Mouse (Mus musculus): ENCODE results near the gene Gabarapl2. TPM values are rescaled to one million over a fixed set of nuclear protein-coding genes. Genes with fewer than 3 reads are reported as not detected.

Gabarapl2 gene
- polyA plus RNA-seq, 1 experiment from 2014 or later = 173 TPM

GRCm38 (mm10) chr8:111968991-111969390 is 28.5 kb downstream of the Gabarapl2 start:
- H3K36me3 ChIP-seq = peaks cover 26% of the 10 kb centered on the region
- H3K4me3 ChIP-seq (replicated peaks) = no peak overlapping the region
- H3K9me3 ChIP-seq = no peaks in the 10 kb centered on the region
- 0 out of 2 replicates have a peak overlapping the region, but pooled peaks have one; percentile 3 for H3K9ac ChIP-seq (replicated peaks)
- 28% methylated on average over 5 of the region's 5 CpGs for WGBS
- no peaks in the 10 kb centered on the region for H3K27me3 ChIP-seq
- no peak for ATAC-seq (ENCODE audit: insufficient number of reproducible peaks, insufficient read depth, low FRiP score, low TSS enrichment, low read depth)
- H3K27ac ChIP-seq = no peak overlapping the region
- 0 out of 2 replicates have a peak, but pooled peaks cover 4% of the 10 kb centered on the region for H3K4me1 ChIP-seq (replicated peaks)
- no peak overlapping the region for H3K4me2 ChIP-seq

GRCm38 (mm10) chr8:111974138-111974537 is 33.6 kb downstream of the Gabarapl2 start:
- H3K4me1 ChIP-seq (replicated peaks) = no peaks in the 10 kb centered on the region
- no peak overlapping the region for H3K4me3 ChIP-seq (replicated peaks)
- no peaks in the 10 kb centered on the region for H3K27me3 ChIP-seq
- 95% methylated on average over 12 of the region's 12 CpGs for WGBS
- no peak overlapping the region for H3K27ac ChIP-seq
- ATAC-seq (ENCODE audit: insufficient number of reproducible peaks, insufficient read depth, low FRiP score, low TSS enrichment, low read depth) = no peak
- no peaks in the 10 kb centered on the region for H3K9me3 ChIP-seq
- no peak overlapping the region for H3K4me2 ChIP-seq
- peaks cover 65% of the 10 kb centered on the region for H3K36me3 ChIP-seq
- no peak overlapping the region for H3K9ac ChIP-seq (replicated peaks)

DNA sequence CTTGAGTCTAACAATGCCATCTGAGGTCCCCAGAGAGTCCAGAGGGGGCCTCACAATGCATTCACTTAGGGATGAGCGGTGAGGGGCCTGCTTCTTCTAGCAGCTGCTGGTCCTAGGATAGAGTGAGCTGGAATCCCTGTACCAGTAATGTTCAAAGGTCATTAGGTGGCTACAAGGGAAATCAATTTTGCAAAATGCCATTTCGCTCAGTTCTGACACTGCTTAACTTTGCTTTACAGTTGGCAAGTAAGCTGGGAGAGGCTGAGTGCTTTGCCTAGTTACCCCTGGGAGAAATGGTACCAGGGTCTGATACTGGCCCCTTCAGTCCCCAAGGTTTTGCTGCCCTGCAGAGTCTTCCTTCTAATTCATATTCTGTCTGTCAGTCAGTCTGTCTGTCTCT is 35.2 kb downstream of the Gabarapl2 start:
- H3K4me3 ChIP-seq (replicated peaks) = no peak overlapping the region
- no peaks in the 10 kb centered on the region for H3K9me3 ChIP-seq
- H3K4me2 ChIP-seq = no peak overlapping the region
- no peak overlapping the region for H3K9ac ChIP-seq (replicated peaks)
- no peaks in the 10 kb centered on the region for H3K4me1 ChIP-seq (replicated peaks)
- peaks cover 71% of the 10 kb centered on the region for H3K36me3 ChIP-seq
- WGBS = 95% methylated on average over 2 of the region's 2 CpGs
- H3K27me3 ChIP-seq = no peaks in the 10 kb centered on the region
- no peak overlapping the region for H3K27ac ChIP-seq
- no peak for ATAC-seq (ENCODE audit: insufficient number of reproducible peaks, insufficient read depth, low FRiP score, low TSS enrichment, low read depth)

- Histone ChIP-seq H3K27ac (no peak overlapping the region), H3K36me3 (peaks cover 70% of the 10 kb centered on the region), H3K9ac (replicated peaks) (no peak overlapping the region), H3K4me2 (no peak overlapping the region), H3K4me1 (replicated peaks) (no peaks in the 10 kb centered on the region), H3K27me3 (no peaks in the 10 kb centered on the region), H3K9me3 (no peaks in the 10 kb centered on the region), H3K4me3 (replicated peaks) (no peak overlapping the region)
- WGBS = 92% methylated on average over 2 of the region's 2 CpGs
- no peak for ATAC-seq (ENCODE audit: insufficient number of reproducible peaks, insufficient read depth, low FRiP score, low TSS enrichment, low read depth)
These were observed 35.8 kb downstream of the Gabarapl2 start for GRCm38 (mm10) chr8:111976326-111976725.

- no peak overlapping the region for H3K9ac ChIP-seq (replicated peaks)
- H3K27ac ChIP-seq = no peak overlapping the region
- H3K4me2 ChIP-seq = no peak overlapping the region
- ATAC-seq (ENCODE audit: insufficient number of reproducible peaks, insufficient read depth, low FRiP score, low TSS enrichment, low read depth) = no peak
- no peaks in the 10 kb centered on the region for H3K4me1 ChIP-seq (replicated peaks)
- no peaks in the 10 kb centered on the region for H3K9me3 ChIP-seq
- H3K4me3 ChIP-seq (replicated peaks) = no peak overlapping the region
- WGBS = 84% methylated on average over 10 of the region's 10 CpGs
- no peaks in the 10 kb centered on the region for H3K27me3 ChIP-seq
- peaks cover 69% of the 10 kb centered on the region for H3K36me3 ChIP-seq
These were observed 37.6 kb downstream of the Gabarapl2 start for GRCm38 (mm10) chr8:111978147-111978546.

DNA sequence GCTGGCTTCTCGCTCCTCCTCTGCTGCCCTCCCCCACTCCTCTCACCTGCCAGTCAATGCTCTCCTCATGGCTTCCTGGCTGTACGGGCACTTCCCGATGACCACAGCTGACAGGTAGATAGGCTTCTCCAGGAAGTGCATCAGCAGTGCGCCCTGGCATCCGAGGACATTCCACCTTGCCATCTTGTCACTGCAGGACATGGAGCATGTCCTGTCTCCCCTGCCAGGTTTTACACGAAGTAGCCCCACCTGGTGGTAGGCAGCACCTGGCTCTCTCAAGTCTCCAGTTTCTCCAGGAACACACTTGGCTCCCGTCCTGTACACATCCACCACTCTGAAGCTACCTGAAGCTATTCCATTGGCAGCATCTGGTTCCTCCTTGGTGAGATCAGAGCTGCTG is 41.6 kb downstream of the Gabarapl2 start:
- Histone ChIP-seq H3K4me2 (no peak overlapping the region), H3K27ac (no peak overlapping the region), H3K4me1 (replicated peaks) (no peaks in the 10 kb centered on the region), H3K9me3 (no peaks in the 10 kb centered on the region), H3K27me3 (no peaks in the 10 kb centered on the region), H3K9ac (replicated peaks) (no peak overlapping the region), H3K4me3 (replicated peaks) (no peak overlapping the region), H3K36me3 (peaks cover 70% of the 10 kb centered on the region)
- 77% methylated on average over 7 of the region's 7 CpGs for WGBS
- ATAC-seq (ENCODE audit: insufficient number of reproducible peaks, insufficient read depth, low FRiP score, low TSS enrichment, low read depth) = no peak

- Histone ChIP-seq H3K27me3 (no peaks in the 10 kb centered on the region), H3K9ac (replicated peaks) (no peak overlapping the region), H3K4me2 (no peak overlapping the region), H3K36me3 (peaks cover 75% of the 10 kb centered on the region), H3K4me3 (replicated peaks) (no peak overlapping the region), H3K9me3 (no peaks in the 10 kb centered on the region), H3K4me1 (replicated peaks) (no peaks in the 10 kb centered on the region), H3K27ac (no peak overlapping the region)
- 81% methylated on average over 10 of the region's 10 CpGs for WGBS
- ATAC-seq (ENCODE audit: insufficient number of reproducible peaks, insufficient read depth, low FRiP score, low TSS enrichment, low read depth) = no peak
These were observed 44.0 kb downstream of the Gabarapl2 start for GRCm38 (mm10) chr8:111984511-111984910.

- peaks cover 6% of the 10 kb centered on the region; the same call in 1 of the 2 replicates for H3K4me1 ChIP-seq (replicated peaks)
- H3K4me3 ChIP-seq (replicated peaks) = no peak overlapping the region
- no peak overlapping the region for H3K9ac ChIP-seq (replicated peaks)
- H3K9me3 ChIP-seq = no peaks in the 10 kb centered on the region
- peaks cover 61% of the 10 kb centered on the region for H3K36me3 ChIP-seq
- no peaks in the 10 kb centered on the region for H3K27me3 ChIP-seq
- H3K27ac ChIP-seq = no peak overlapping the region
- WGBS = 29% methylated on average over 7 of the region's 7 CpGs
- H3K4me2 ChIP-seq = no peak overlapping the region
- ATAC-seq (ENCODE audit: insufficient number of reproducible peaks, insufficient read depth, low FRiP score, low TSS enrichment, low read depth) = no peak
These were observed 49.4 kb downstream of the Gabarapl2 start for GRCm38 (mm10) chr8:111989911-111990310.

DNA sequence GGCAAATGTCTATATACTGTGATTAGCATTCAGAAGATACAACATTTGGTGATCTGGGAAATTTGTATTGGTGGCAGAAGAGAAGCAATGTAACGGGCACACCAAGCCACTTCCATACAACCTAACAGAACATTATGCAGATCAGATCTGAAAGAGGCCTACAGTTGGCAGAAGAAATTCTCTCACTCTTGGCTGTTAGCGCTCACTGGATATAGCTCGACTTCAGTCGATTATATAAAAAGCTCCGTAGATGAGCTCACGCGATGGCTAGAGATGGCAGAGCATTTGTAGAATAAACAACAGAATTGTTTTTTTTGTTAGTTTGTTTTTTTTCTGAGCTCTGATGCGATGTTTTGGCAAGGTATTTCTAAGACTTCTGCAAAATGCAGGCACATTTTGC is 50.8 kb downstream of the Gabarapl2 start:
- Histone ChIP-seq H3K9me3 (no peaks in the 10 kb centered on the region), H3K27ac (no peak overlapping the region), H3K27me3 (no peaks in the 10 kb centered on the region), H3K4me1 (replicated peaks) (peaks cover 6% of the 10 kb centered on the region; the same call in 1 of the 2 replicates), H3K36me3 (peaks cover 63% of the 10 kb centered on the region), H3K9ac (replicated peaks) (peak overlapping the region; percentile 67), H3K4me3 (replicated peaks) (peak overlapping the region; percentile 62), H3K4me2 (peak overlapping the region; percentile 70)
- ATAC-seq (ENCODE audit: insufficient number of reproducible peaks, insufficient read depth, low FRiP score, low TSS enrichment, low read depth) = no peak
- 70% methylated on average over 8 of the region's 8 CpGs for WGBS

GRCm38 (mm10) chr8:111992013-111992702 is 51.7 kb downstream of the Gabarapl2 start, which contains the start of gene Adat1:
Adat1 (minus strand) TSS chr8:111992302.
- Histone ChIP-seq H3K9ac (replicated peaks) (peak within 1 kb of the TSS; percentile 67), H3K4me1 (replicated peaks) (peaks cover 6% of the 10 kb centered on the region; the same call in 1 of the 2 replicates), H3K27ac (no peak within 1 kb of the TSS), H3K9me3 (no peaks in the 10 kb centered on the region), H3K4me2 (peak within 1 kb of the TSS; percentile 70), H3K36me3 (peaks cover 66% of the 10 kb centered on the region), H3K27me3 (no peaks in the 10 kb centered on the region), H3K4me3 (replicated peaks) (peak within 1 kb of the TSS; percentile 62)
- 5% methylated on average over 33 of the region's 33 CpGs for WGBS
- ATAC-seq (ENCODE audit: insufficient number of reproducible peaks, insufficient read depth, low FRiP score, low TSS enrichment, low read depth) = peak; percentile 93

DNA sequence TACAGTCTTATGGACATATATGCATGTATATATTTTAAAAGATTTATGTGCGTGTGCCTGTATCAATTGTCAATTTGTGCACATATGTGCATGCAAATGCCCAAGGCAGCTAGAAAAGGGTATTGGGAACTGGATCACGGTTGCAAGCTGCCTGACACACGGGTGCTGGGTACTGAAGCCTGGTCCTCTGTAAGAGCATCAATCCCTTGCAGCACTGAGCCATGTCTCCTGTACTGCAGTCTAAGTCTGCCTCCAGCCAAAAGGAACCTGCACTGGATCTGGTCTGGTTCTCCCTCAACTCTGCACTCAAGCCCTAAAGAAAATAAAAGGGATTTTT is 52.2 kb downstream of the Gabarapl2 start:
- Histone ChIP-seq H3K4me2 (peak overlapping the region; percentile 70; the same call in 1 of the 2 replicates), H3K4me3 (replicated peaks) (no peak overlapping the region), H3K27me3 (no peaks in the 10 kb centered on the region), H3K36me3 (peaks cover 66% of the 10 kb centered on the region), H3K9me3 (no peaks in the 10 kb centered on the region), H3K9ac (replicated peaks) (no peak overlapping the region), H3K27ac (no peak overlapping the region), H3K4me1 (replicated peaks) (peaks cover 6% of the 10 kb centered on the region; the same call in 1 of the 2 replicates)
- ATAC-seq (ENCODE audit: insufficient number of reproducible peaks, insufficient read depth, low FRiP score, low TSS enrichment, low read depth) = no peak
- 64% methylated on average over 3 of the region's 3 CpGs for whole genome bisulfite sequencing

Measured in limb, embryonic 12.5 days (tissue).